Mouse (Mus musculus): ENCODE measurements at regions not wholly inside any gene's neighbourhood (a gene's known extent, or its start where the extent isn't known, plus 50 kb on each side); places are given as distances from the start of the nearest gene placed in this dataset.

- H3K4me3 ChIP-seq (ENCODE audit: low read depth, low read length), result no peak overlapping the region
- no peak overlapping the region for H3K4me2 ChIP-seq (ENCODE audit: low read depth, low read length)
- no peak for ATAC-seq (ENCODE audit: low read depth)
- no peaks in the 10 kb centered on the region; the same call in 1 of the 2 replicates for H3K27me3 ChIP-seq (ENCODE audit: control insufficient read depth, insufficient read depth, low read depth, low read length)
- no peaks in the 10 kb centered on the region for H3K36me3 ChIP-seq (ENCODE audit: control insufficient read depth, insufficient read depth)
- H3K9ac ChIP-seq (ENCODE audit: low read depth, low read length), result no peak overlapping the region
- no peaks in the 10 kb centered on the region for H3K4me1 ChIP-seq (ENCODE audit: control insufficient read depth, low read depth, low read length)
- H3K27ac ChIP-seq (ENCODE audit: low read length), result no peak overlapping the region
- no peaks in the 10 kb centered on the region for H3K9me3 ChIP-seq (replicated peaks; ENCODE audit: control insufficient read depth, low read length)
Measured at GRCm38 (mm10) chr5:35185289-35185688, 79.7 kb upstream of the Lrpap1 start.

GRCm38 (mm10) chr5:35183418-35183817, 77.9 kb upstream of the Lrpap1 start:
- H3K27ac ChIP-seq (ENCODE audit: low read length), result no peak overlapping the region
- H3K9me3 ChIP-seq (replicated peaks; ENCODE audit: control insufficient read depth, low read length), result no peaks in the 10 kb centered on the region
- H3K36me3 ChIP-seq (ENCODE audit: control insufficient read depth, insufficient read depth), result no peaks in the 10 kb centered on the region
- H3K9ac ChIP-seq (ENCODE audit: low read depth, low read length), result no peak overlapping the region
- ATAC-seq (ENCODE audit: low read depth), result no peak
- H3K4me1 ChIP-seq (ENCODE audit: control insufficient read depth, low read depth, low read length), result no peaks in the 10 kb centered on the region
- no peak overlapping the region for H3K4me2 ChIP-seq (ENCODE audit: low read depth, low read length)
- WGBS (ENCODE audit: insufficient replicate concordance), result 31% methylated on average over 7 of the region's 7 CpGs
- no peak overlapping the region for H3K4me3 ChIP-seq (ENCODE audit: low read depth, low read length)
- no peaks in the 10 kb centered on the region; the same call in 1 of the 2 replicates for H3K27me3 ChIP-seq (ENCODE audit: control insufficient read depth, insufficient read depth, low read depth, low read length)

- ATAC-seq (ENCODE audit: low read depth), result no peak
- 59% methylated on average over 4 of the region's 4 CpGs for WGBS (ENCODE audit: insufficient replicate concordance)
- no peak overlapping the region for H3K9ac ChIP-seq (ENCODE audit: low read depth, low read length)
- H3K9me3 ChIP-seq (replicated peaks; ENCODE audit: control insufficient read depth, low read length), result no peaks in the 10 kb centered on the region
- H3K27ac ChIP-seq (ENCODE audit: low read length), result no peak overlapping the region
- H3K4me3 ChIP-seq (ENCODE audit: low read depth, low read length), result no peak overlapping the region
- H3K4me1 ChIP-seq (ENCODE audit: control insufficient read depth, low read depth, low read length), result peaks cover 6% of the 10 kb centered on the region
- no peaks in the 10 kb centered on the region for H3K36me3 ChIP-seq (ENCODE audit: control insufficient read depth, insufficient read depth)
- peaks cover 3% of the 10 kb centered on the region; the same call in 1 of the 2 replicates for H3K27me3 ChIP-seq (ENCODE audit: control insufficient read depth, insufficient read depth, low read depth, low read length)
- no peak overlapping the region for H3K4me2 ChIP-seq (ENCODE audit: low read depth, low read length)
Measured at GRCm38 (mm10) chr5:35177332-35177731, 71.8 kb upstream of the Lrpap1 start.

- H3K4me1 ChIP-seq (ENCODE audit: control insufficient read depth, low read depth, low read length), result peaks cover 6% of the 10 kb centered on the region
Measured at GRCm38 (mm10) chr5:35176112-35176848, 70.7 kb upstream of the Lrpap1 start.

GRCm38 (mm10) chr5:35174318-35174717, 68.8 kb upstream of the Lrpap1 start:
- Histone ChIP-seq H3K9me3 (replicated peaks; ENCODE audit: control insufficient read depth, low read length) (no peaks in the 10 kb centered on the region), H3K4me2 (ENCODE audit: low read depth, low read length) (no peak overlapping the region), H3K4me3 (ENCODE audit: low read depth, low read length) (no peak overlapping the region), H3K36me3 (ENCODE audit: control insufficient read depth, insufficient read depth) (no peaks in the 10 kb centered on the region), H3K9ac (ENCODE audit: low read depth, low read length) (no peak overlapping the region), H3K27ac (ENCODE audit: low read length) (no peak overlapping the region), H3K4me1 (ENCODE audit: control insufficient read depth, low read depth, low read length) (peaks cover 6% of the 10 kb centered on the region), H3K27me3 (ENCODE audit: control insufficient read depth, insufficient read depth, low read depth, low read length) (0 out of 2 replicates have a peak, but pooled peaks cover 3% of the 10 kb centered on the region)
- no peak for ATAC-seq (ENCODE audit: low read depth)
- WGBS (ENCODE audit: insufficient replicate concordance), result 60% methylated on average over 4 of the region's 4 CpGs

More at GRCm38 (mm10) chr5:35176112-35176848, 70.7 kb upstream of the Lrpap1 start:
- Histone ChIP-seq H3K27ac (ENCODE audit: low read length) (no peak overlapping the region), H3K27me3 (ENCODE audit: control insufficient read depth, insufficient read depth, low read depth, low read length) (peaks cover 3% of the 10 kb centered on the region; the same call in 1 of the 2 replicates), H3K9ac (ENCODE audit: low read depth, low read length) (no peak overlapping the region), H3K4me2 (ENCODE audit: low read depth, low read length) (no peak overlapping the region), H3K36me3 (ENCODE audit: control insufficient read depth, insufficient read depth) (no peaks in the 10 kb centered on the region), H3K9me3 (replicated peaks; ENCODE audit: control insufficient read depth, low read length) (no peaks in the 10 kb centered on the region), H3K4me3 (ENCODE audit: low read depth, low read length) (no peak overlapping the region)
- WGBS (ENCODE audit: insufficient replicate concordance), result 37% methylated on average over 13 of the region's 13 CpGs
- peak; percentile 92 for ATAC-seq (ENCODE audit: low read depth)

- 0 out of 2 replicates have a peak, but pooled peaks cover 3% of the 10 kb centered on the region for H3K27me3 ChIP-seq (ENCODE audit: control insufficient read depth, insufficient read depth, low read depth, low read length)
- ATAC-seq (ENCODE audit: low read depth), result no peak
- no peak overlapping the region for H3K27ac ChIP-seq (ENCODE audit: low read length)
- H3K4me3 ChIP-seq (ENCODE audit: low read depth, low read length), result no peak overlapping the region
- H3K4me2 ChIP-seq (ENCODE audit: low read depth, low read length), result no peak overlapping the region
- H3K4me1 ChIP-seq (ENCODE audit: control insufficient read depth, low read depth, low read length), result peaks cover 3% of the 10 kb centered on the region; the same call in 1 of the 2 replicates
- H3K36me3 ChIP-seq (ENCODE audit: control insufficient read depth, insufficient read depth), result no peaks in the 10 kb centered on the region
- WGBS (ENCODE audit: insufficient replicate concordance), result 49% methylated on average over 3 of the region's 3 CpGs
- no peak overlapping the region for H3K9ac ChIP-seq (ENCODE audit: low read depth, low read length)
- no peaks in the 10 kb centered on the region for H3K9me3 ChIP-seq (replicated peaks; ENCODE audit: control insufficient read depth, low read length)
Measured at GRCm38 (mm10) chr5:35171336-35171735, 65.8 kb upstream of the Lrpap1 start.

- no peak overlapping the region for H3K27ac ChIP-seq (ENCODE audit: low read length)
- 69% methylated on average over 11 of the region's 11 CpGs for WGBS (ENCODE audit: insufficient replicate concordance)
- peaks cover 7% of the 10 kb centered on the region for H3K4me1 ChIP-seq (ENCODE audit: control insufficient read depth, low read depth, low read length)
- no peak for ATAC-seq (ENCODE audit: low read depth)
- 0 out of 2 replicates have a peak, but pooled peaks cover 3% of the 10 kb centered on the region for H3K27me3 ChIP-seq (ENCODE audit: control insufficient read depth, insufficient read depth, low read depth, low read length)
- no peak overlapping the region for H3K4me3 ChIP-seq (ENCODE audit: low read depth, low read length)
- H3K9me3 ChIP-seq (replicated peaks; ENCODE audit: control insufficient read depth, low read length), result no peaks in the 10 kb centered on the region
- no peaks in the 10 kb centered on the region for H3K36me3 ChIP-seq (ENCODE audit: control insufficient read depth, insufficient read depth)
- H3K4me2 ChIP-seq (ENCODE audit: low read depth, low read length), result no peak overlapping the region
- H3K9ac ChIP-seq (ENCODE audit: low read depth, low read length), result no peak overlapping the region
Measured at GRCm38 (mm10) chr5:35170369-35171130, 65.0 kb upstream of the Lrpap1 start.

GRCm38 (mm10) chr5:35169614-35170293, 64.2 kb upstream of the Lrpap1 start:
- no peak for ATAC-seq (ENCODE audit: low read depth)
- no peak overlapping the region for H3K9ac ChIP-seq (ENCODE audit: low read depth, low read length)
- no peaks in the 10 kb centered on the region for H3K9me3 ChIP-seq (replicated peaks; ENCODE audit: control insufficient read depth, low read length)
- peaks cover 15% of the 10 kb centered on the region for H3K4me1 ChIP-seq (ENCODE audit: control insufficient read depth, low read depth, low read length)
- no peak overlapping the region for H3K4me3 ChIP-seq (ENCODE audit: low read depth, low read length)
- H3K27ac ChIP-seq (ENCODE audit: low read length), result no peak overlapping the region
- H3K36me3 ChIP-seq (ENCODE audit: control insufficient read depth, insufficient read depth), result no peaks in the 10 kb centered on the region
- 67% methylated on average over 7 of the region's 7 CpGs for WGBS (ENCODE audit: insufficient replicate concordance)
- H3K4me2 ChIP-seq (ENCODE audit: low read depth, low read length), result no peak overlapping the region
- 0 out of 2 replicates have a peak, but pooled peaks cover 3% of the 10 kb centered on the region for H3K27me3 ChIP-seq (ENCODE audit: control insufficient read depth, insufficient read depth, low read depth, low read length)
